ENCODE assay signal across 8 mouse cellular contexts in the genomic region with DNA sequence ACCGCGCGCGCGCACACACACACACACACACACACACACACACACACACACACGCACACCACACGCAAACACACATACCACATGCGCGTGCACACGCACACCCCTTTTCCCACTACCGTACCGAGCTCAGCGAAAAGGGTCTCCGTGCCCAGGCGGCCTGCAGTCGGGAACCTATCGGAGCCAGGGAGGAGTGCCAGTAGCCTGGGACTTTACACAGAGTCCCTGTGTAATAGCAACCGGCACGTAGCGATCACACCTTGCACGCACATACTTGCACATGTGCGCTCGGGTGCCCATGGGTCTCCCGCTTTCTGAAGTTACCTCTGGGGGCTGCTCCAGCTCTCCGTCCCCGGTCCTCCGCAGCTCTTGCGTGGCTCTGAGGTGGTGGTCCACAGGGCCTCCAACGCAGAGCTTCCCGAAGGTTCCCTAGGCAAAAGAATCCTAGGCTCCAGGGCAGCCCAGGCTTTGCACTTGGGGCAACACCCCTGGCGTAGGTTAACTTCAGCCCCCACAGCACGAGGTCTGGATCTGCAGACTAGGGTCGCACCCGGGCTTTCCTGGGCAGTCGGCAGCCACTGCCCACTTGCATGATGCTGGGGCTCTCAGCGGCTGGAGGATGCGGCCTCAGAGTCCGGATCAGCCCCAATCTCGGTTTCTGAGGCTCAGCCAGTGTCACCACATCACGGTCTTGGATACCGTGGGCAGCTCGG. TPM values are rescaled to one million over a fixed set of nuclear protein-coding genes. Genes with fewer than 3 reads are reported as not detected.
DNase-seq lines count a peak whose midpoint lies in the region; ATAC-seq lines count a peak whose summit lies in the region.

No protein-coding gene starts in this region.

- H3K4me1 ChIP-seq in neural tube, embryonic 11.5 days (ENCODE audit: control insufficient read depth, insufficient read depth, low read length): 0 out of 2 replicates have a peak, but pooled peaks cover 3% of the 10 kb centered on the region
- peaks cover 7% of the 10 kb centered on the region for H3K4me1 ChIP-seq in hindbrain, embryonic 16.5 days (ENCODE audit: control insufficient read depth, insufficient read depth, low read depth, low read length)
- peaks cover 7% of the 10 kb centered on the region; the same call in 1 of the 2 replicates for H3K4me1 ChIP-seq in neural tube, embryonic 12.5 days

- no peaks in the 10 kb centered on the region for H3K9me3 ChIP-seq in neural tube, embryonic 11.5 days (ENCODE audit: control insufficient read depth, low read length)
- no peaks in the 10 kb centered on the region for H3K9me3 ChIP-seq in hindbrain, embryonic 16.5 days (ENCODE audit: control insufficient read depth, low read length)
- H3K9me3 ChIP-seq in neural tube, embryonic 12.5 days: no peaks in the 10 kb centered on the region

- H3K27me3 ChIP-seq in neural tube, embryonic 11.5 days (ENCODE audit: control insufficient read depth, insufficient read depth, low read length): peaks cover 19% of the 10 kb centered on the region
- H3K27me3 ChIP-seq in hindbrain, embryonic 16.5 days (replicated peaks; ENCODE audit: control insufficient read depth, insufficient read depth, low read length): no peaks in the 10 kb centered on the region
- H3K27me3 ChIP-seq in neural tube, embryonic 12.5 days (replicated peaks): peaks cover 16% of the 10 kb centered on the region

- peak overlapping the region; percentile 45 for H3K4me3 ChIP-seq in neural tube, embryonic 11.5 days (ENCODE audit: low read depth, low read length)
- H3K4me3 ChIP-seq in hindbrain, embryonic 16.5 days (ENCODE audit: low read length): peak overlapping the region; percentile 56
- peak overlapping the region; percentile 53 for H3K4me3 ChIP-seq in neural tube, embryonic 12.5 days

- no peak overlapping the region for H3K27ac ChIP-seq in neural tube, embryonic 11.5 days (ENCODE audit: low read depth, low read length)
- H3K27ac ChIP-seq in hindbrain, embryonic 16.5 days (ENCODE audit: low read depth, low read length): peak overlapping the region; percentile 68
- 0 out of 2 replicates have a peak overlapping the region, but pooled peaks have one; percentile 10 for H3K27ac ChIP-seq in neural tube, embryonic 12.5 days

- no peaks in the 10 kb centered on the region for H3K36me3 ChIP-seq in neural tube, embryonic 11.5 days (ENCODE audit: control insufficient read depth, insufficient read depth, low read length)
- H3K36me3 ChIP-seq in hindbrain, embryonic 16.5 days (ENCODE audit: control insufficient read depth, insufficient read depth, low read length): no peaks in the 10 kb centered on the region
- no peaks in the 10 kb centered on the region for H3K36me3 ChIP-seq in neural tube, embryonic 12.5 days

- peak overlapping the region; percentile 94 for H3K4me2 ChIP-seq in neural tube, embryonic 11.5 days (ENCODE audit: low read depth)
- peak overlapping the region; percentile 98 for H3K4me2 ChIP-seq in hindbrain, embryonic 16.5 days (ENCODE audit: low read length)
- H3K4me2 ChIP-seq in neural tube, embryonic 12.5 days (replicated peaks): peak overlapping the region; percentile 94

- DNase-seq in cerebellum, adult 9-10 months: no peak
- peak; percentile 55 for DNase-seq in neural tube, embryonic 11.5 days (ENCODE audit: low spot score)
- DNase-seq in neural tube, embryonic 10.5 days (ENCODE audit: extremely low spot score, low spot score): no peak
- DNase-seq in gastrocnemius, postnatal 25 days: no peak
- DNase-seq in left cerebral cortex, adult 11 months (ENCODE audit: low spot score): no peak

- ATAC-seq in cerebellum, adult (ENCODE audit: insufficient number of reproducible peaks, low FRiP score, low TSS enrichment): peak; percentile 11; the same call in 1 of the 2 replicates
- ATAC-seq in neural tube, embryonic 11.5 days (ENCODE audit: insufficient read depth, low FRiP score, low TSS enrichment): peak; percentile 65
- peak; percentile 69 for ATAC-seq in hindbrain, embryonic 16.5 days
- peak; percentile 65 for ATAC-seq in neural tube, embryonic 12.5 days (ENCODE audit: low FRiP score, low read depth)

- WGBS in neural tube, embryonic 11.5 days: under 1% methylated on average over 42 of the region's 42 CpGs
- under 1% methylated on average over 41 of the region's 42 CpGs for WGBS in hindbrain, embryonic 16.5 days
- 2% methylated on average over 42 of the region's 42 CpGs for WGBS in neural tube, embryonic 12.5 days

- H3K9ac ChIP-seq in neural tube, embryonic 11.5 days (ENCODE audit: low read length): peak overlapping the region; percentile 69
- peak overlapping the region; percentile 76 for H3K9ac ChIP-seq in hindbrain, embryonic 16.5 days (ENCODE audit: low read depth, low read length)
- peak overlapping the region; percentile 65 for H3K9ac ChIP-seq in neural tube, embryonic 12.5 days

RNA-seq across cellular contexts. Expression of a gene that starts 0.5 kb away (rescaled TPM):
- 0.57 TPM in 2 replicates for polyA plus RNA-seq in neural tube, embryonic 11.5 days (2014; fragmentation: Nextera tagmentation; extraction: Ambion mirVana)
- 4.2 and 6.6 TPM in 2 replicates for polyA plus RNA-seq in hindbrain, embryonic 16.5 days (2015; fragmentation: Nextera tagmentation; extraction: Ambion mirVana)
- 1.1 and 1.5 TPM in 2 replicates for polyA plus RNA-seq in neural tube, embryonic 12.5 days (2016; fragmentation: Nextera tagmentation; extraction: Ambion mirVana)
- total RNA-seq in gastrocnemius, postnatal 25 days (2021): not detected

Comparison
In these comparisons a context has a peak if more than half of its experiments do, and no peak if none do; other contexts are left out.
1. ATAC-seq: peak in every context shown above with its lines; median percentile 69 in hindbrain, embryonic 16.5 days; 65 in neural tube, embryonic 11.5 days; 65 in neural tube, embryonic 12.5 days; 11 in cerebellum, adult.